Mouse (Mus musculus) lung, embryonic 14.5 days (tissue): ENCODE measurements around the gene Lhfpl5. TPM values are rescaled to one million over a fixed set of nuclear protein-coding genes. Genes with fewer than 3 reads are reported as not detected.

Source experiments
- ATAC-seq: fragments of 200-750 bp; cut with Nextera tagmentation; 2 replicates; pipeline ENCODE4 v1.8.0; 2017; ENCODE audit warnings: mild to moderate bottlenecking, moderate TSS enrichment, moderate library complexity; ENCODE audit not compliant: insufficient read depth
- DNase-seq: peaks from one replicate; pipeline ENCODE4 v3.0.0-alpha.2; 2015
- H3K27ac ChIP-seq: fragments of 300-500 bp; sonication (generic); 2 replicates; pipeline ENCODE4 v1.5.1; 2014; ENCODE audit warnings: low read depth, mild to moderate bottlenecking, moderate library complexity
- H3K27me3 ChIP-seq: fragments of 300-500 bp; sonication (generic); 2 replicates; pipeline ENCODE4 v1.6.1; 2014; ENCODE audit warnings: low read length, control low read depth; ENCODE audit not compliant: insufficient read depth
- H3K36me3 ChIP-seq: fragments of 300-500 bp; sonication (generic); 2 replicates; pipeline ENCODE4 v1.6.1; 2014; ENCODE audit warnings: control low read depth; ENCODE audit not compliant: insufficient read depth
- H3K4me1 ChIP-seq: fragments of 300-500 bp; sonication (generic); 2 replicates; pipeline ENCODE4 v1.6.1; 2014; ENCODE audit warnings: antibody characterized with exemption, control low read depth; ENCODE audit not compliant: insufficient read depth
- H3K4me2 ChIP-seq: fragments of 300-500 bp; sonication (generic); 2 replicates; pipeline ENCODE4 v1.6.1; 2014; ENCODE audit warnings: mild to moderate bottlenecking
- H3K4me3 ChIP-seq: fragments of 300-500 bp; sonication (generic); 2 replicates; pipeline ENCODE4 v1.5.1; 2014; ENCODE audit warnings: low read depth, low read length
- H3K9ac ChIP-seq: fragments of 300-500 bp; sonication (generic); 2 replicates; pipeline ENCODE4 v1.6.1; 2014
- H3K9me3 ChIP-seq: fragments of 300-500 bp; sonication (generic); 2 replicates; pipeline ENCODE4 v1.6.1; 2016; ENCODE audit warnings: low read depth, low read length, control low read depth
- CTCF ChIP-seq: IDR thresholded peaks from 2 replicates; pipeline ENCODE4 v1.5.1; 2016; ENCODE audit warnings: antibody characterized with exemption, low read depth
- WGBS: fragments of 180-500 bp; shearing (Covaris S2); extraction: QIAGEN DNeasy Blood & Tissue Kit; methylation state at CpG from one replicate; pipeline ENCODE4 v1.1.7; 2014; 5-methylcytosine and 5-hydroxymethylcytosine counted together
- microRNA-seq: library from miRNA; unstranded; fragments of <30 nt; microRNA quantifications from one replicate; pipeline ENCODE4, GENCODE M21; 2016; ENCODE audit warnings: borderline number of aligned reads
- polyA plus RNA-seq: library from polyadenylated mRNA; unstranded; fragments of >200 nt; fragmentation: Nextera tagmentation; extraction: Ambion mirVana; gene quantifications from 2 replicates; pipeline ENCODE4 v1.2.1, GENCODE M21; 2014

Gene Lhfpl5
- polyA plus RNA-seq, 1 experiment from 2014 or later, result 0.32 TPM

- no peak for ATAC-seq
- no peak overlapping the region for H3K4me3 ChIP-seq
- no peaks in the 10 kb centered on the region for H3K27me3 ChIP-seq
- H3K9ac ChIP-seq, result no peak overlapping the region
- H3K36me3 ChIP-seq, result 0 out of 2 replicates have a peak, but pooled peaks cover 7% of the 10 kb centered on the region
- WGBS, result 85% methylated on average over 15 of the region's 15 CpGs
- H3K4me1 ChIP-seq, result peaks cover 9% of the 10 kb centered on the region
- no peak for DNase-seq
- H3K4me2 ChIP-seq, result no peak overlapping the region
- H3K27ac ChIP-seq, result no peak overlapping the region
- no peaks in the 10 kb centered on the region for H3K9me3 ChIP-seq
- no peak for TF ChIP-seq CTCF
These were observed 49.9 kb downstream of the Lhfpl5 start for GRCm38 (mm10) chr17:28625327-28625726.

GRCm38 (mm10) chr17:28626937-28627336 lies 51.5 kb downstream of the Lhfpl5 start:
- Histone ChIP-seq H3K9ac (no peak overlapping the region), H3K27ac (no peak overlapping the region), H3K4me3 (no peak overlapping the region), H3K36me3 (no peaks in the 10 kb centered on the region), H3K4me2 (no peak overlapping the region), H3K27me3 (no peaks in the 10 kb centered on the region), H3K9me3 (no peaks in the 10 kb centered on the region), H3K4me1 (no peaks in the 10 kb centered on the region)
- ATAC-seq, result no peak
- TF ChIP-seq CTCF, result no peak
- WGBS, result 78% methylated on average over 2 of the region's 2 CpGs
- no peak for DNase-seq

GRCm38 (mm10) chr17:28628248-28629124 lies 53.0 kb downstream of the Lhfpl5 start:
- no peak overlapping the region for H3K27ac ChIP-seq
- H3K4me2 ChIP-seq, result no peak overlapping the region
- ATAC-seq (no peak), DNase-seq (no peak)
- no peaks in the 10 kb centered on the region for H3K27me3 ChIP-seq
- TF ChIP-seq CTCF, result no peak
- H3K4me3 ChIP-seq, result no peak overlapping the region
- H3K9me3 ChIP-seq, result no peaks in the 10 kb centered on the region
- no peaks in the 10 kb centered on the region for H3K4me1 ChIP-seq
- H3K9ac ChIP-seq, result no peak overlapping the region
- H3K36me3 ChIP-seq, result no peaks in the 10 kb centered on the region
- WGBS, result 32% methylated on average over 10 of the region's 10 CpGs

GRCm38 (mm10) chr17:28629125-28629524 lies 53.7 kb downstream of the Lhfpl5 start:
- no peaks in the 10 kb centered on the region for H3K9me3 ChIP-seq
- WGBS, result 36% methylated on average over 3 of the region's 3 CpGs
- no peak overlapping the region for H3K4me3 ChIP-seq
- H3K4me2 ChIP-seq, result no peak overlapping the region
- no peaks in the 10 kb centered on the region for H3K36me3 ChIP-seq
- TF ChIP-seq CTCF, result no peak
- no peak for ATAC-seq
- no peaks in the 10 kb centered on the region for H3K4me1 ChIP-seq
- no peak for DNase-seq
- no peak overlapping the region for H3K9ac ChIP-seq
- no peak overlapping the region for H3K27ac ChIP-seq
- H3K27me3 ChIP-seq, result no peaks in the 10 kb centered on the region

Small RNAs within 50 kb of the gene (microRNA-seq; reads per million reads assigned to microRNA genes)
- gene Gm25195 (not detected), gene Mir6969 (not detected)

Other genes with a start within 250 kb of the Lhfpl5 start
- gene Rpl10a, start 247.2 kb upstream of the Lhfpl5 start, polyA plus RNA-seq, result 799 and 802 TPM in 2 replicates
- 11.2 and 11.3 TPM in 2 replicates for gene Tead3, start 224.8 kb upstream of the Lhfpl5 start, polyA plus RNA-seq
- 3.0 and 3.6 TPM in 2 replicates for gene Tulp1, start 210.4 kb upstream of the Lhfpl5 start, polyA plus RNA-seq
- gene Fkbp5, start 58.1 kb upstream of the Lhfpl5 start, polyA plus RNA-seq, result 8.3 and 8.7 TPM in 2 replicates
- gene Armc12, start 44.8 kb upstream of the Lhfpl5 start, polyA plus RNA-seq, result not detected in 2 replicates
- not detected in 2 replicates for gene Clpsl2, start 26.2 kb upstream of the Lhfpl5 start, polyA plus RNA-seq
- 0.33 and 0.80 TPM in 2 replicates for gene Clps, start 14.9 kb upstream of the Lhfpl5 start, polyA plus RNA-seq
- 105 and 122 TPM in 2 replicates for gene Srpk1, start 47.1 kb downstream of the Lhfpl5 start, polyA plus RNA-seq
- 0.33 and 0.49 TPM in 2 replicates for gene Slc26a8, start 114.6 kb downstream of the Lhfpl5 start, polyA plus RNA-seq
- gene Mapk14, start 115.7 kb downstream of the Lhfpl5 start, polyA plus RNA-seq, result 76.1 and 77.4 TPM in 2 replicates
- 3.1 and 5.2 TPM in 2 replicates for gene AC170998.1, start 150.4 kb downstream of the Lhfpl5 start, polyA plus RNA-seq
- gene Mapk13, start 193.7 kb downstream of the Lhfpl5 start, polyA plus RNA-seq, result 53.7 and 61.0 TPM in 2 replicates
- gene Brpf3, start 225.4 kb downstream of the Lhfpl5 start, polyA plus RNA-seq, result 10.0 and 12.5 TPM in 2 replicates